Mouse (Mus musculus) E14TG2a.4 (cell line): ENCODE measurements around the gene Lrrc4b.

ENCODE experiments used
- CTCF ChIP-seq: conservative IDR thresholded peaks from 2 replicates; pipeline ENCODE4 v1.5.1; 2014; ENCODE audit warnings: low read length
- NANOG ChIP-seq: IDR thresholded peaks from 2 replicates; pipeline ENCODE4 v1.6.1; 2014; ENCODE audit warnings: borderline replicate concordance, low read length, mixed read lengths
- POU5F1 ChIP-seq: IDR thresholded peaks from 2 replicates; pipeline ENCODE4 v1.6.1; 2014; ENCODE audit warnings: low read length, borderline replicate concordance

DNA sequence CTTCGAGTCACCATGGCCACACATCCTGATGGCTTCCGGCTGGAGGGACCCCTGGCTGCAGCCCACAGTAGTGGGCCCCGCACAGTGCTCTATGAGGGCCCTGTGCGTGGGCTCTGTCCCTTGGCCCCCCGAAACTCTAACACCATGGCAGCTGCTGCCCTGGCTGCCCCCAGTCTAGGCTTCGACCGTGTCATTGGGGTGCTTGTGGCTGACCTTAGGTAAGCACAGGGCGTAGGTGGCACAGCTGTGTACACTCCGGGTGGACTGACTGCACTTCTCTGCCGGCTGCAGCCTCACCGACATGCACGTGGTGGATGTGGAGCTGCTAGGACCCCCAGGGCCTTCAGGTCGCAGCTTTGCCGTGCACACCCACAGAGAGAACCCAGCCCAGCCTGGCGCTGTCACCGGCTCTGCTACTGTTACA, 38.1 kb downstream of the Lrrc4b start:
- TF ChIP-seq CTCF, result no peak
- TF ChIP-seq NANOG, result no peak
- no peak for TF ChIP-seq POU5F1
